Mouse (Mus musculus): ENCODE results near the gene Cd109.

The Cd109 gene

DNA sequence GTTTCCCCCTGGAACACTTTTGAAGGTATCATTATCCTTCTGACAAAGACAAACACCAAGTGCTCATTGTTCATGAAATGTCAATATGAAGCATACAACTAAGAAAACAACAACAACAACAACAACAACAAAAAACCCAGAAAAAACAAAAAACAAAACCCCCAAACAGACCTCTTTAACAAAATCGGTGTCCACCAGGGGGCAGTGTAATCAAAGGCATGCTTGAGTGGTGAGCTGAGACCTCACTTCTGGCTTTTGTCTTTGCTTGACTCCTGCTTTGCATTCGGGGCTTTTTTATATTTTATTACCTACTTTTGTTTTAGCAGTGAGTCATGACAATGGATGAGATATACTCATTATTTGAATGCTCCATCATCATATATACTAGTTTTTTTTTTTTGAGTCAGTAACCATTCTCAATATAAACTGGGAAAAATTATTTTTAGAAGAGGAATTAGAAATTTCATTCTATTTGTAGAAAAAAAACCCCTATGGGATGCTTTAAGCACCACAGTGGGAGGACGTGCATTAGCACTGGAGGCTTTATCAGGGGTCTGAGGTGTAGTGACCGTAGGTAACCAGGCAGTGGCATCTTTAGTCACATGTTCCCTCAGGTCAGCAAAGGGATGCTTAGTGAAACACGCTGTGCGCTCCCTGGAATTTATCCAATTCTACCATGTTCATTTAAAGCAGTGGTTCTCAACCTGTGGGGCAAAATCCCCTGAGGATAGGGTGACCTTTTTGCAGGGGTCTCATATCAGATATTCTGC lies 30.8 kb downstream of the Cd109 start:
- DNase-seq (ENCODE audit: low spot score), result no peak

DNA sequence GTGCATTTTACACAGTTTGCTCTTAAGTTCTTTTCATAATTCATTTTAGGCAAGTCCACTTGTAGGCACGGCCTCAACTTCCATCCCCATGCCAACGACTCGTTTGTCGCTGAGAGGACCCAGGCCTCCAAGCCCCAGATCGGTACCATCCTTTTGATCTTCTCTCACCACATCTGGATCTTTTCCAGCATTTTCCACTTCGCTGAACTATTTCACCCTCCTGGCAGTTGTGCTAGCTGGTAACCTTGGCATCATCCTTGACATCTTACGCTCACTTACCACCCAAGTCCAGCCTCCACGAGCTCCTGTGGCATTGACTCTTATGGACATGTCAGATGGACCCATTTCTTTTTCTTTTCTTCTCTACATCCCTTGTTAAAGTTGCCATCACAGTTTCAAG lies 33.3 kb downstream of the Cd109 start:
- no peak for DNase-seq (ENCODE audit: low spot score)

DNA sequence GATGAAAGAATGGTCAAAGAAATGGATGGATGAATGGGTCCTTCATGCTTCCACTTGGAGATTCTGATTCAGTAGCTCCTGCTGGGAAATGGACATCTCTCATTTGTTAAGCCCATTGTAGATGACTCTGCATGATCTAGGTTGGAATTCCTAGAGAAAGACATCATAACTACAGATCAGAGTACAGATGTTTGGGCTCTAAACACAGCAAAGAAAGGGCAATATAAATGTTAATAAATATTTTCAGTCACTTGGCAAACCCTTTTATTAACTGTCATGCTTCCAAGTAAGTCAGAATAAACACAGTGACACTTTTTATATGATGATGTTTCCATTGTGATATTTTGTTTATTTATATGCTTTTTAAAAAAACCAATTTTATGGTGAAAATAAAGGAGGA lies 34.1 kb downstream of the Cd109 start:
- no peak for DNase-seq (ENCODE audit: low spot score)

DNA sequence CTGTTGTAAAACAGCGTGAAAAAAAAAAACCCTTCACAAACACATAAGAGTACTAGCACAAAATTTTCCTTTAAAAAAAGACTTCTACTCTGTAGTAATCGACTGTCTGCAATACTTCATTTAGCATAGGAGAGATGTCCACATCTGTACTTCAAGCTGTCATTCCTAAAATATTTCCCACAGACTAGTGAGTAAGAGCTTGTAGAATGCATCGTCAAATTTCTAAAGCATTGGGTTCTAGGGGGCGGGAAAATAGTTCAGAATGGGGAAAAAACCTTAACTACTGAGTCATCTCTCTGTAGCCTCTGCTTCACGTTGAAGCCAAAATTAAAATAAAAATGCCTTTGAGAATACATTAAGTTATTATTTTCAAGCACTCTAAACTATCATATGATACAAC lies 42.2 kb downstream of the Cd109 start:
- no peak for DNase-seq (ENCODE audit: low spot score)

DNA sequence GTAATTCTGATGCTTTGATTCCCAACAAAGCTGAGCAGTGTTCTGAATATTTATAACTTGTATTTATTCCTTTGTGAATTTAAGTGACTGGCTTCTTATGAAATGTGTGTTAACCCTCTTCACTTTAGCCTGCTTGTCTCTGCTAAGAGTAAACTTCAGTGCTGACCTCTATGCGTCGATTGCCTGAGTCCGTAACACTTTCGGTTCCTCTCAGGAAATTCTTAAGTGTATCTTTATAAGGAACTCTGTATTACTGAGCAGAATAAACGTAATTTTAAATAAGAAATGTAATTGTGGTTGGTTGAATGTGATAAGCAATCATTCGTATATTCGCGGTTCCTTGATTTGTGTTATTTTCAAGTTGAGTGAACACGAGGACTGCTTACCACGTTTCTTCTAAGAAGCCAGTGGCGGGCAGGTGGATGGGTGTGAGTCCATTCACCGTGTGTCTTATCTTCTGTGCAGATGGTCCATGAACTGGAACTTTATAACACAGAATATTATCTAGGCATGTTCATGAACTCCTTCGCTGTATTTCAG lies 56.2 kb downstream of the Cd109 start:
- DNase-seq (ENCODE audit: low spot score), result no peak

DNA sequence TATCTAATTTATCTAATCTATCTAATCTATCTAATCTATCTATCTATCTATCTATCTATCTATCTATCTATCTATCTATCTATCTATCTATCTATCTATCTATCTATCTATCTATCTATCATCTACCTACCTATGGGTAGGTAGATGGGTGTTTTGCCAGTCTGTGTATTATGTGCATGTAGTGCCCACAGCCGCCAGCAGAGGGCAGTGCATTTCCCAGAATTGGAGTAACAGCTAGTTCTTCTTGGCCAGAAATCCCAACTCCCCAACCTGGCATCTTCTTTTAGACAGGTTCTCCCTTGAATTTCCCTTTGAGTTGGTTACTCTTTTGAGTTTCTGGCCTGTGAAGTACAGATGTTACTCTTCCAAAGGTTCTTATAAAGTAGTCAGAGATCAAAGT lies 85.3 kb downstream of the Cd109 start:
- peak; percentile 14 for DNase-seq (ENCODE audit: low spot score)

DNA sequence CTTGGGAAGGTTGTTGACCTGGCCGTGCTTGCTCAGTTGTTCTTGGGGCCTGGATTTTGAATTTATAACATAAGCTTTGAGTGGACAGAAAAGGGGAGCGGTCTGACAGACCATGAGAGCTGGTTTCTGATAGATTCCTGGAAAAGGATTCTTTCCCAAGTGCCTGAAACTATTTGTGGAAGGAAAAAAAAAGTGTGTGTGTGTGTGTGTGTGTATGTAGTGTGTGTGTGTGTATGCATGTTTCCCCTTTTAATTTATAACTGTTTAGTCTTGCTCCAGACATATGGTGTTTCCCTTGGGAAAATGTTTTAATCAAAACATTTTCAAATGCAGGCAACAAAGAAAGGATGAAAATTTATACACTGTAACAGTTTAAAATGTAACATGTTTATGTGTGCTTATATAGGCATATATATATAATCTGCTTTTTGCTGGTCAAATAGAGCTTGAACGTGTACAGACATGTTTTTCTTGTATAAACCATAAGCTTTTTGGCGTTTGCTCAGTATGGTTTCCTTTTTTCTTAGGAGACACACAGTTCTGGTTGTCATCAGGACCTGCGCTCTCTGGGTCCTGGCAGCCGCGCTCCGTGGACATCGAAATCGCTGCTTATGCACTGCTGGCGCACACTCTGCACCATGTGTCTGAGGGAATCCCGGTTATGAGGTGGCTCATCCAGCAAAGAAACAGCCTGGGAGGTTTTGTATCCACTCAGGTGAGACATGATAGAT lies 87.3 kb downstream of the Cd109 start:
- no peak for DNase-seq (ENCODE audit: low spot score)

DNA sequence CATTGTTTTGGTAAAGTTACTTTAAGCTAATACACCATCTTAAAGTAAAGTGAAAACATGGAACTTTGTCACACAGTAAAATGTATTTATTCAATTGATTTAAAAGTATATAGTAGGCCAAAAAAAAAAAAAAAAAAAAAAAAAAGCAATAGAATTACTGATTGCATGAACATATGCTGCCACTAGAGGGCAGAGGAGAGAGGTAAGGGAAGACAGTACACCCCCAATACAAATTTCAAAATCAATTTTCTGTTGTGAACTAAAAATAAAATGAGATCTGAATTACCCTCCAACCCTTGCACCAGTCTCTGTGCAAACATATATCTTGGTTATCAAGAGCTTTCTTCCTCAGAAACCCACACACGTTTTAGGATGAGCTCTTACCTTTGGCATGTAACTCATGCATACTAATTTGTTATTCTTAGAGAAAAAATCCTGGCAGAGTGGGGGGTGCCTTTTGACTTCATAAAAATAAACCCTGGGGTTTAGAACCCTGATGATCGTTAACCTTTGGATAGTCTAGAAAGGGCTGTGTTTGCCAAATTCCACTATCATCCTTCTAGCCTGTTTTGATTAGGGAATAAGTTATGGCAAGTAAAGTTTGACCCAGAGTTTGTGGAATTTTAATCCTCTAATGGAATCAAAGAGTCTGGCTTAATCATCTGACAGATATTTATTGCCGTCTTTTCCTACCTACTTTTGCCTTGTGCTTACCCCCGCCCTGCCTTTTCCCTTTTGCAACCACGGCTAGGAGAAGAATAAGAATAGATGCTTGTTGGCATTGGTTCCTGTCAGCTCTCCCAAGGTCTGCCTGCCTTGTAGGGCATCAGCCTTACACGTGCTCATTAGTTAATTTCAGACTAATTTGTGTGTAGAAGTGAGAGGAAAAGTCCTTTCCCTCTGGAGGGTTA lies 105.8 kb downstream of the Cd109 start:
- no peak for DNase-seq (ENCODE audit: low spot score)

DNA sequence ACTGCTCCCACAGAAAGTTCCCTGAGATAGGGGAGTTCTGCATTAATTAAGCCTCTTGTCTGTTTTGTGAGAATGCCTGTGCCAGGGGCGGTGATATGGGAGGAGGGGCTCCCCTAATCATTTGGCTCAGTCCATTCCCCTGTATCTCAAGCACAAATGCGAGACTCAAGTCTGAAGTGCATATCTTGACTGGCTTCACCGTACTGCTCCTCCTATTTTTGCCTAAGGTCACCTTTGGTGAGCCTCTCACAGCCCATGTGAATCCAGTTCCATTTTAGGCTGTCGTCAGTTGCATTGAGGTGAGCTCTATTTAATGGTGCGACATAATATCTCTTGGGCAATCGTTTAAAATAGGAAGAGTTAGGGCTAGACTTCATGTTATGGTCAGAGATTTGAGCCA lies 116.6 kb downstream of the Cd109 start:
- DNase-seq (ENCODE audit: low spot score), result no peak

DNA sequence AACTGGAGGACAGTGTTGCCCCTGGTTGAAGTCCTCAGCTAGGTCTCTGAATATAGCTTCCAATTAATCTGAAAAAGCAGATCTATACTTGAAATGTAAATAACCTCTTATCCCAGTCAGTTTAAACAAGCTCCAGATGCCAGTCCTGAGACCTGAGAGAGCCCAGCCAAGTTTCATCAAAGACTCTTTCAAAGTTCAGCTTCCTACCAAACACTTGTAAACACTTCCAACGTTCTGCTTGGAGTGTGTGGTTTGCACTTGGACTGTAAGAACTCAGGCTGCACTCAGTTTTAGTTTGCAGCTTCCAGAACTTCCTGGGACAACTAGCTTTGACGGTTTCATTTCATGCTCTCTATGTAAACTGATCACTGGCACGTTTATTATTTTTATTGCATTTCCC lies 120.2 kb downstream of the Cd109 start:
- no peak for DNase-seq (ENCODE audit: low spot score)

DNA sequence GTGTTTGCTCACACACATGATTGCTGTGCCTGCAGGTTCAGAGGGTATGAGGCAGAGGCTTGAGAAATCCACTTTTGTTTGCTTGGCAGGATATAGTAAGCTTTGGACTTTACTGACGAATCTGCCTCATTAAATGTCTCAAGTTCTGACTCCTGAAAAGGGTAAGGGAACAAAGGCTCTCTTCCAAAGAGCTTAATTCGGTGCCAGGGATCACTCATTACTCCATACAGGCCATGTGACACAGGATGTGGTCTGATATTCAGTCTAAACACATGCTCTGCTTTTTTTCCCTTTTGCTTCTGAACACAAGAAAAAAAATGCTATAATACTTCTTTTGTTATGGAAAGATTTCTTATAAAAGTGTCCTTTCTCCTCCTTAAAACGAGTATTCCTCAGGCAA lies 126.7 kb downstream of the Cd109 start:
- no peak for DNase-seq (ENCODE audit: low spot score)

DNA sequence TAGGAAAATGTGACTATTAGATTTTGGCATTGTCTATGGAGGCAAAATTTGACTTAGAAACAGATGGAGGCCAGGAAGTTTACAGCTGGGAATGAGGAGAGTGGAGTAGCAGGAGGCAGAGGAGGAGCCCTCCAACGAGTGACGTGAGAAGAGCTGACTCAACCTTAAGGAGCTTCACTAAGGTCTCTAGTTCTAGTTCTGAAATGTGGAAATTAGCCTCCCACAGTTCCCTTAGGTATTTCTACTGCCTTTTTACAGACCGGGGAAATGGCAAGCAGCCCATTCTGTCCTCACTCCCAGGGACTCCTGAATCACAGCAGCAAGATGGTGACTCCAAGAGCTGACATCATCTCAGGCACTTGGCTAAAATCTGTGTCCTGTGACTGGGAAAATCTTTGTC lies 134.9 kb downstream of the Cd109 start:
- DNase-seq (ENCODE audit: low spot score), result no peak
